Mouse (Mus musculus) adrenal gland, postnatal 14 days (tissue): ENCODE results near the gene Wsb2. TPM values are rescaled to one million over a fixed set of nuclear protein-coding genes. Genes with fewer than 3 reads are reported as not detected.
"Not testable (repeated sequence)": the region's sequence is repeated elsewhere in the genome, so short reads cannot be mapped to it uniquely, and the experiment has no call there.

Experiments
- DNase-seq: peaks from one replicate; pipeline ENCODE4 v3.0.0; 2021; ENCODE audit warnings: mixed read lengths
- total RNA-seq: library from RNA; stranded (reverse); gene quantifications from 2 replicates; pipeline ENCODE4 v1.2.3, GENCODE M21; 2021

The Wsb2 gene
- total RNA-seq, 1 experiment from 2014 or later: 100 TPM

GRCm38 (mm10) chr5:117356365-117357128 lies 557 bp upstream of the Wsb2 start:
- DNase-seq: peak; percentile 92

GRCm38 (mm10) chr5:117357478-117358247 lies 559 bp downstream of the Wsb2 start:
- peak; percentile 49 for DNase-seq

GRCm38 (mm10) chr5:117358248-117358630 lies 1.1 kb downstream of the Wsb2 start:
- DNase-seq: no peak

GRCm38 (mm10) chr5:117358725-117359124 lies 1.6 kb downstream of the Wsb2 start:
- peak; percentile 91 for DNase-seq

- no peak for DNase-seq
Measured at GRCm38 (mm10) chr5:117359497-117360227, 2.6 kb downstream of the Wsb2 start.

GRCm38 (mm10) chr5:117360228-117360515 lies 3.1 kb downstream of the Wsb2 start:
- no peak for DNase-seq

- peak; percentile 61 for DNase-seq
Measured at GRCm38 (mm10) chr5:117360631-117361541, 3.8 kb downstream of the Wsb2 start.

- no peak for DNase-seq
Measured at GRCm38 (mm10) chr5:117361590-117361989, 4.5 kb downstream of the Wsb2 start.

- DNase-seq: peak; percentile 75
Measured at GRCm38 (mm10) chr5:117363066-117363782, 6.1 kb downstream of the Wsb2 start.

- DNase-seq: no peak
Measured at GRCm38 (mm10) chr5:117364821-117365220, 7.7 kb downstream of the Wsb2 start.

- DNase-seq: no peak
Measured at GRCm38 (mm10) chr5:117365904-117366561, 8.9 kb downstream of the Wsb2 start.

- no peak for DNase-seq
Measured at GRCm38 (mm10) chr5:117367206-117367605, 10.1 kb downstream of the Wsb2 start.

- peak; percentile 66 for DNase-seq
Measured at GRCm38 (mm10) chr5:117370592-117370991, 13.5 kb downstream of the Wsb2 start.

- no peak for DNase-seq
Measured at GRCm38 (mm10) chr5:117373418-117373817, 16.3 kb downstream of the Wsb2 start.

GRCm38 (mm10) chr5:117374372-117375049 lies 17.4 kb downstream of the Wsb2 start:
- DNase-seq: no peak

GRCm38 (mm10) chr5:117376331-117376761 lies 19.2 kb downstream of the Wsb2 start:
- DNase-seq: no peak

GRCm38 (mm10) chr5:117377731-117378130 lies 20.6 kb downstream of the Wsb2 start:
- DNase-seq: not testable (repeated sequence)

GRCm38 (mm10) chr5:117380199-117380598 lies 23.1 kb downstream of the Wsb2 start:
- DNase-seq: no peak

GRCm38 (mm10) chr5:117381785-117382184 lies 24.7 kb downstream of the Wsb2 start:
- DNase-seq: no peak

- no peak for DNase-seq
Measured at GRCm38 (mm10) chr5:117383198-117383597, 26.1 kb downstream of the Wsb2 start.
